Mouse (Mus musculus): ENCODE data around the gene Efna3. TPM values are rescaled to one million over a fixed set of nuclear protein-coding genes. Genes with fewer than 3 reads are reported as not detected.

Gene Efna3
- not detected for polyA plus RNA-seq (2017; shearing (Covaris generic))

GRCm38 (mm10) chr3:89322514-89323165 lies at the start of gene Efna3:
Gene Efna3 (minus strand): TSS chr3:89322965.

DNA sequence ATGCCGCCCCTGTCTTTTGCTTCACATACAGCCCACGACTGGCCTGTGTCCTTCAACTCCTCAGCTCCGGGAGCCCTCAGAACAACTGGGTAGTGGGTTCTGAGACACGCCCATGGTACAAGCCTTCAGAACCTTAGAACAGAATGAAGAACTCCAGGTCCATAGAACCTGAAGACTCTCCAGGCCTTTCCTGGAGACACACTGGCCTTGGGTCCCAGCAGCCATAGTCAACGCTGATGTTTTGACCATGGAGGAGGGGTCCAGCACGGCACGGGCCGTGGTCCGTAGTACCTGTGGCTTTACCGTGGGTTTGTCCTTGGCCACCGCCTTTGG lies 42.4 kb upstream of the Efna3 start, which contains the start of gene Dcst1:
Gene Dcst1 (minus strand): TSS at position 101 of the 333 bp plus-strand sequence.

DNA sequence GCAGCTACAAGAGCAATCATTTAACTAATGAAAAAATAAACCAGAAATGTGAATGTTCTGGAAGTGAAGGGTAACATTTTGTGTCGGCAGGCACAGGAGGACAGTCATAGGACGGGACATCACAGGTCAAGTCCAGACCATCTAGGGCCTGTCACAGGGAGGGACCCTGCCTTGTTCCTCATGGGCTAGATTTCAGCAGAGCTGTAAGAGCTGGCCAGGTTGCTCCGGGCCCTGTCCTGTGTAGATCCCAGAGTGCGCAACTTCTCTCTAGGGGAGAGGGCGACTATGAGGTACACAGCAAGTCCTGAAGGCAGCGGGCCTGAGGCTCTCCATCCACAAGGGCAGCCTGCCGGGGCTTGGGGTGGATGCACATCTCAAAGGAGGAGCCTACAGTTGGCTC lies 38.9 kb upstream of the Efna3 start, which contains the start of gene Dcst2:
Gene Dcst2 (plus strand): TSS at position 301 of the 400 bp plus-strand sequence.

DNA sequence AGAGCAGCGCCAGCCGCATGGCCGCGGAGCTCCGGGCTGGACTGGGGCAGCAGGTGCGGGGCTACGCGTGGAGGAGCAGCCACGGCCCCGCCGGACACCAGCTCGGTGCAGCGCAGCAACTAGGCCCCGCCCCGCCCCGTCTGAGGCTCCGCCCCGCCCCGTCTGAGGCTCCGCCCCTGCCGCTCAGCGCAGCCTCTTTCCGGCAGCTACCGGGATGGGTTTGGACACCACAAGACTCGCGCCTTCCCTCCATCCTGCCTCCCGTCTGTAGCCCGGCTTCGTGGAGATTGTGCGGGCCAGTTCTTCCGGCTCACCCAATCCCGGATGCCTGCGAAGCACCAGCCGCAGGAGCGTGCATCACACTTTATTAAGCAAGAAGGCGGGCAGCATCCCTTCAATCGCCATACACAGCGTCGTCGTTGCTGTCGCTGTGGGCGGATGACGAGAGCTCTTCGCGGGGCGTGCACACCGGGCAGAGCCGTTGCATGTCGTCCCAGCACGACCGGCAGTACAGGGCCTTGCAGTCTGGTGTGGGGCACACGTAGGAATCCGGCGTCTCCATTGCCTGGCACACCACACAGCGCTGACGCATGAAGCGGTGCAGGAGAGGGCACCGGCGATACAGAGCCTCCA lies 27.2 kb upstream of the Efna3 start, which contains the start of gene Adam15:
Gene Adam15 (minus strand): TSS at position 128 of the 633 bp plus-strand sequence.

DNA sequence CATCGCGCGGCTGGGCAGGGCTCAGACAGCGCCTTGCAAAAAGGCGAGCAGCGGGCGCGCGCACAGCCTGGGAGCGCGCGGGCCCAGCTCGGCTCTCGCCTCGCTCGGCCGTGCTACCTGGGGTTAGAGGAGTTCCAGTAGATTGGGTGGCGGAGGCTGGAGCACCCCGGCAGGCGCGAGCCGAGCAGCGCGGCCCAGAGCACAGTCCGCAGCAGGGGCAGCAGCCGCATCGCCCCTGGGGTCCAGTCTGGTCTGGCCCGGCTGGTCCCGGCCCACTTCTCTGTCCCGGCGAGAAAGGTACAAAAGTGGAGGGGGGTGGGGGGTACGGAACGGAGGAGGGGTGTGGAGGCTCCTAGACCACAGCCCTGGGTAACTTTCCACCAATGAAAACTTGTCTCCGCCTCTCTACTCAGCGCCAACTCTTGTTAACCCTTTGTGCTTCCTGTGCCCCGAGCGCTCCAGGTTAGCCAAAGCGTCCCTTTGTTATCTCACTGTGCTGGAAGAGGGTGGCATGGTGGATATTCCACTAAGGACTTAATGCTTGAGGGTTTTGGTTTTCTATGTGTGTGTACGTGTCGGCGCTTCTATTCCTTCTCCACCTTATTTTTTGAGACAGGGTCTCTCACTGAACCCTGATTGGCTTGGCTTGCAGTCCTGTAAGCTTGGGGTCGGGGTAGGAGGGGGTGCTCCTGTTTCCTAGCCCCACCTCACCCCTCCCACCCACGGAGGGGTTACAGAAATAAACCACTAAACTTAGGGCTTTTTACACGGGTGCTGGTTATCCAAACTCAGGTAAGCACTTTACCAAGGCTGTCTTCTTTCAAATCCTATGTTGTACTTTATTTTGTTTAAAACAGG lies 15.2 kb upstream of the Efna3 start, which contains the start of gene Efna4:
Gene Efna4 (minus strand): TSS at position 308 of the 858 bp plus-strand sequence.

DNA sequence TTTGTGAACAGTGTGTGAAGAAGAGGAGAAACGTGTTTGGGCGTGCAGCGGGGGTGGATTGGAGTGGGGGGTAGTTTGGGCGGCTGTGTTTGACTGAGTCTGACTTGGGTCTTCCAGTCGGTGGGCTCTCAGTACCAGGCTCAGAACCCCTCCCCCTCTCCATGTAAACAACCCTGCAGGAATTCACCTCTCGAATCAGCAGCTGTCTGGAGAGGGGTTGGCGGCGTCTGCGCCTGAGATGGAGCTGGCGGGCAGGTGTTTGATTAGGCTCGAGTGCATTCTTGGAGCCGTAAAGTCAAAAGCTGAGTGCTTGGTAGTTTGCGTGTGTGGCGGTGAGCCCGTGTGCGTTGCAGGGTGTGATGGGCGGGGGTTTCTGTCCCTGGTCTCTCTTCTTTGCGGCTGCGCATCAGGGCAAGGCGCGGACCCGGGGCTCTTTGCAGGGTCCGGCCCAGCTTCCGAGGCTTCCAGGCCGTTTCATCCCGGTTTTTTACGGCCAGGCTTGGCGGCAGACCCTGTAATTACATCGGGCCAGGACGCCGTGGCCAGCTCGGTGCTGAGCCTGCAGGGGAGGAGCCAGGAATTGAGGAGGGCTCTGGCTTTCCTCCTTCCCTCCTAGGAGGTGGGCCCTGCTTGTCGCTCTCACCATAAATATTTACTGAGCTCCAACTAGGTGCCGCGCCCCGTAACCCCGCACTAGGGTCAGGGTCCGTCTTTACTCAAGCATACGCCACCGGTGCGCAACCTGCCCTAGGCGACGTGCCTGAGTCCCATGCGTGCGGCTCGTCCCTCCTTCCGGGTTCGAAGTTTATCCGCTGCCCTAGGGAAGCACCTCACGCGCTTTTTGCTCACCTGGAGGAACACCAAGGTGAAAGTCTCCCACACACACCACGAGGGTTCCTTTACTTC lies 41.9 kb downstream of the Efna3 start, which contains the start of gene Efna1:
Gene Efna1 (minus strand): TSS at position 537 of the 906 bp plus-strand sequence.

DNA sequence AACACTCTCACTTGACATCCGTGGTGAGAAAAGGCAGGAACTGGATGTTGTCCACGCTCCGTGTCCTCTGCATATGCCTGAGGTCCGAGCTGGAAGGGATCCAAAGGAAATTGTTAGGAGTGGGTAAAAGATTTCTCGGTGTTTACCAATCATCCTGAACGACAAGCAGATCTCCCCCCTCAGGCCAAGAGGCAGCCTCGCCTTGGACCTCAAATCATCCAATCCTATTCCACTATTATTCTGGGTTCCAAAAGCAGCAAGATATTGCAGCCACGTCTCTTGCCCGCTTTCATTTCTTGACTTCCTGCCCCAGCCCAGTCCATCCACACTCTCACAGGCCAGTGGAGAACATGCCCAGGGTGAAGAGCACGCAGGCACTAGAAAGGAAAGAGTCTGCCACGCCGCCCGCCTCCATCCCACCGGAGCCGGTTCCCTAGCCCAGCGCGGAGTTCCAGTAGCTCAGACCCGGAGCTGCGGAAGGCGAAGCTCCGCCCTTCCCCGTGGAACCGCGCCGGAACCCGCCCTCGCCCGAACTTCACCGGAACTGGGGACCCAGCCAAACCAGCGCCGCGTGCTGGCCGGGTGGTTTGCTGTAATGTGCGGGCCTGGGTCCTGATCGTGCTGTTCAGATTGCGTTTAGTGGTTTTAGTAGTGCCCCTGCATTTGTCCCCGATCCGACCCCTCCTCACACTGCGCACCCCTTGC lies 52.6 kb downstream of the Efna3 start, which contains the start of gene Slc50a1:
Gene Slc50a1 (minus strand): TSS at position 520 of the 705 bp plus-strand sequence.

Other genes starting within 250 kb of the Efna3 start
- gene Rusc1, start 229.7 kb downstream of the Efna3 start, polyA plus RNA-seq (2017; shearing (Covaris generic)), result 49.9 TPM
- gene Gm43738, start 221.9 kb downstream of the Efna3 start, polyA plus RNA-seq (2017; shearing (Covaris generic)), result not detected
- 102 TPM for gene Fdps, start 221.0 kb downstream of the Efna3 start, polyA plus RNA-seq (2017; shearing (Covaris generic))
- not detected for gene Pklr, start 186.8 kb downstream of the Efna3 start, polyA plus RNA-seq (2017; shearing (Covaris generic))
- gene Hcn3, start 162.8 kb downstream of the Efna3 start, polyA plus RNA-seq (2017; shearing (Covaris generic)), result 0.73 TPM
- gene Clk2, start 158.2 kb downstream of the Efna3 start, polyA plus RNA-seq (2017; shearing (Covaris generic)), result 36.9 TPM
- 291 TPM for gene Scamp3, start 145.5 kb downstream of the Efna3 start, polyA plus RNA-seq (2017; shearing (Covaris generic))
- gene Fam189b, start 139.8 kb downstream of the Efna3 start, polyA plus RNA-seq (2017; shearing (Covaris generic)), result 230 TPM
- 139 TPM for gene Gba, start 120.0 kb downstream of the Efna3 start, polyA plus RNA-seq (2017; shearing (Covaris generic))
- 2.8 TPM for gene Thbs3, start 107.8 kb downstream of the Efna3 start, polyA plus RNA-seq (2017; shearing (Covaris generic))
- gene Mtx1, start 95.9 kb downstream of the Efna3 start, polyA plus RNA-seq (2017; shearing (Covaris generic)), result 120 TPM
- 2.7 TPM for gene Muc1, start 93.9 kb downstream of the Efna3 start, polyA plus RNA-seq (2017; shearing (Covaris generic))
- 285 TPM for gene Krtcap2, start 77.0 kb downstream of the Efna3 start, polyA plus RNA-seq (2017; shearing (Covaris generic))
- 5.0 TPM for gene Trim46, start 76.7 kb downstream of the Efna3 start, polyA plus RNA-seq (2017; shearing (Covaris generic))
- gene Dpm3, start 63.6 kb downstream of the Efna3 start, polyA plus RNA-seq (2017; shearing (Covaris generic)), result 99.0 TPM
- gene Slc50a1, start 52.4 kb downstream of the Efna3 start, polyA plus RNA-seq (2017; shearing (Covaris generic)), result 249 TPM
- gene Efna1, start 41.8 kb downstream of the Efna3 start, polyA plus RNA-seq (2017; shearing (Covaris generic)), result not detected
- 0.62 TPM for gene Efna4, start 15.1 kb upstream of the Efna3 start, polyA plus RNA-seq (2017; shearing (Covaris generic))
- gene Adam15, start 27.0 kb upstream of the Efna3 start, polyA plus RNA-seq (2017; shearing (Covaris generic)), result 14.5 TPM
- gene Dcst2, start 39.0 kb upstream of the Efna3 start, polyA plus RNA-seq (2017; shearing (Covaris generic)), result 0.28 TPM
- gene Dcst1, start 42.3 kb upstream of the Efna3 start, polyA plus RNA-seq (2017; shearing (Covaris generic)), result 0.27 TPM
- 74.9 TPM for gene Zbtb7b, start 71.8 kb upstream of the Efna3 start, polyA plus RNA-seq (2017; shearing (Covaris generic))
- not detected for gene Lenep, start 79.8 kb upstream of the Efna3 start, polyA plus RNA-seq (2017; shearing (Covaris generic))
- gene Flad1, start 88.9 kb upstream of the Efna3 start, polyA plus RNA-seq (2017; shearing (Covaris generic)), result 66.1 TPM
- gene Cks1b, start 95.4 kb upstream of the Efna3 start, polyA plus RNA-seq (2017; shearing (Covaris generic)), result 29.8 TPM
- gene Shc1, start 95.5 kb upstream of the Efna3 start, polyA plus RNA-seq (2017; shearing (Covaris generic)), result 86.1 TPM
- 31.5 TPM for gene Pygo2, start 107.2 kb upstream of the Efna3 start, polyA plus RNA-seq (2017; shearing (Covaris generic))
- 176 TPM for gene Pbxip1, start 113.7 kb upstream of the Efna3 start, polyA plus RNA-seq (2017; shearing (Covaris generic))
- gene Pmvk, start 131.6 kb upstream of the Efna3 start, polyA plus RNA-seq (2017; shearing (Covaris generic)), result 22.6 TPM
- gene Kcnn3, start 197.2 kb upstream of the Efna3 start, polyA plus RNA-seq (2017; shearing (Covaris generic)), result not detected

All from activated CD4-positive, CD25-positive, alpha-beta regulatory T cell, adult 9 weeks (primary cell).